Mouse (Mus musculus) megakaryocyte, embryonic 14.5 days (primary cell): ENCODE data around the gene Thap4.

Experiments used
- FLI1 ChIP-seq: IDR thresholded peaks from 2 replicates; pipeline ENCODE4 v1.6.1; 2012; ENCODE audit warnings: low read length, inconsistent platforms, mixed read lengths
- GATA1 ChIP-seq: IDR thresholded peaks from 3 replicates; pipeline ENCODE4 v1.6.1; 2012; ENCODE audit warnings: mixed read lengths, low read length, inconsistent platforms, borderline replicate concordance

DNA sequence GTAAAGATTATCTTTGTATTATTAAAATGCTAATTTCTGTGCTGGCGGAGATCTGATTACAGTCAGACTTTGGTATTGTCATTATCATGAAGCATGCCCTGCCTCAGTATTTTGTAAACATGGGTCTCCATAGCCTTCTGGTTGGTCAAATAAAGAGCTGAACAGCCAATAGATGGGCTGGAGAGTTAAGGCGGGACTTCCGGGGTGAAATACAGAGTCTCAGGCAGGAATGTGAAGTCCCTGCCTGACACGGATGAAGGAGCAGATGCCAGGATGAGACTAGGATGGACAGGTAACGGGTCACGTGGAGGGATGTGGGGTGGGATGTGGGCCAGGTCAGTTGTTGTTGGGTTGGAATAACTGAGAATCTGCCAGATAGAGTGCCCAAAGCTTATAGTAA, 3.4 kb downstream of the Thap4 start, which contains the start of gene Atg4b:
- no peak for TF ChIP-seq GATA1
- TF ChIP-seq FLI1 = no peak
